Mouse (Mus musculus) intestine, embryonic 15.5 days (tissue): ENCODE measurements around the gene Ccdc162. TPM values are rescaled to one million over a fixed set of nuclear protein-coding genes. Genes with fewer than 3 reads are reported as not detected.
A peak's percentile ranks its signal among the peaks of the same experiment; 100 is the strongest.
"Not testable (repeated sequence)": the region's sequence is repeated elsewhere in the genome, so short reads cannot be mapped to it uniquely, and the experiment has no call there.

ENCODE experiments used
- ATAC-seq: fragments of 200-750 bp; cut with Nextera tagmentation; 2 replicates; pipeline ENCODE4 v1.8.0; 2017; ENCODE audit warnings: moderate TSS enrichment, moderate library complexity
- H3K27ac ChIP-seq: fragments of 300-500 bp; sonication (generic); 2 replicates; pipeline ENCODE4 v1.5.1; 2015; ENCODE audit warnings: mild to moderate bottlenecking, inconsistent platforms
- H3K27me3 ChIP-seq: fragments of 300-500 bp; sonication (generic); replicated peaks from 2 replicates; pipeline ENCODE4 v1.6.1; 2015; ENCODE audit warnings: inconsistent platforms
- H3K36me3 ChIP-seq: fragments of 300-500 bp; sonication (generic); 2 replicates; pipeline ENCODE4 v1.6.1; 2015; ENCODE audit warnings: inconsistent platforms
- H3K4me1 ChIP-seq: fragments of 300-500 bp; sonication (generic); replicated peaks from 2 replicates; pipeline ENCODE4 v1.6.1; 2015; ENCODE audit warnings: inconsistent platforms
- H3K4me2 ChIP-seq: fragments of 300-500 bp; sonication (generic); replicated peaks from 2 replicates; pipeline ENCODE4 v1.6.1; 2015; ENCODE audit warnings: mild to moderate bottlenecking, inconsistent platforms
- H3K4me3 ChIP-seq: fragments of 300-500 bp; sonication (generic); replicated peaks from 2 replicates; pipeline ENCODE4 v1.5.1; 2015; ENCODE audit warnings: inconsistent platforms
- H3K9ac ChIP-seq: fragments of 300-500 bp; sonication (generic); 2 replicates; pipeline ENCODE4 v1.6.1; 2015; ENCODE audit warnings: inconsistent platforms
- H3K9me3 ChIP-seq: fragments of 300-500 bp; sonication (generic); 2 replicates; pipeline ENCODE4 v1.6.1; 2016; ENCODE audit warnings: inconsistent platforms
- WGBS: fragments of 180-500 bp; shearing (Covaris S2); methylation state at CpG from one replicate; pipeline ENCODE4 v1.1.7; 2015; 5-methylcytosine and 5-hydroxymethylcytosine counted together
- polyA plus RNA-seq: library from polyadenylated mRNA; unstranded; fragments of >200 nt; fragmentation: Nextera tagmentation; extraction: Ambion mirVana; gene quantifications from 2 replicates; pipeline ENCODE4 v1.2.1, GENCODE M21; 2015

Gene Ccdc162
- polyA plus RNA-seq, 1 experiment from 2014 or later = 0.93 TPM

GRCm38 (mm10) chr10:41518981-41519618 lies 197.3 kb downstream of the Ccdc162 start, which contains the start of gene Cd164:
Gene Cd164 (plus strand): TSS chr10:41519414.
- H3K9ac ChIP-seq = peak within 1 kb of the TSS; percentile 94
- peak; percentile 95 for ATAC-seq
- WGBS = 0% methylated on average over 68 of the region's 69 CpGs
- H3K9me3 ChIP-seq = no peaks in the 10 kb centered on the region
- H3K4me3 ChIP-seq = peak within 1 kb of the TSS; percentile 96
- peak within 1 kb of the TSS; percentile 73 for H3K4me2 ChIP-seq
- 0 out of 2 replicates have a peak, but pooled peaks cover 7% of the 10 kb centered on the region for H3K4me1 ChIP-seq
- peak within 1 kb of the TSS; percentile 94 for H3K27ac ChIP-seq
- no peaks in the 10 kb centered on the region for H3K27me3 ChIP-seq
- no peaks in the 10 kb centered on the region for H3K36me3 ChIP-seq

GRCm38 (mm10) chr10:41518508-41518980 lies 197.9 kb downstream of the Ccdc162 start:
- peak overlapping the region; percentile 47 for H3K9ac ChIP-seq
- H3K4me2 ChIP-seq = peak overlapping the region; percentile 73
- H3K27ac ChIP-seq = peak overlapping the region; percentile 94
- no peaks in the 10 kb centered on the region for H3K36me3 ChIP-seq
- 0 out of 2 replicates have a peak, but pooled peaks cover 4% of the 10 kb centered on the region for H3K4me1 ChIP-seq
- WGBS = 0% methylated on average over 23 of the region's 23 CpGs
- peak overlapping the region; percentile 96 for H3K4me3 ChIP-seq
- peak; percentile 80 for ATAC-seq
- H3K27me3 ChIP-seq = no peaks in the 10 kb centered on the region
- H3K9me3 ChIP-seq = no peaks in the 10 kb centered on the region

GRCm38 (mm10) chr10:41514921-41515320 lies 201.5 kb downstream of the Ccdc162 start:
- H3K27me3 ChIP-seq = no peaks in the 10 kb centered on the region
- ATAC-seq = no peak

GRCm38 (mm10) chr10:41514301-41514700 lies 202.1 kb downstream of the Ccdc162 start:
- WGBS = 79% methylated on average over 4 of the region's 4 CpGs
- Histone ChIP-seq H3K9me3 (no peaks in the 10 kb centered on the region), H3K9ac (no peak overlapping the region), H3K4me3 (no peak overlapping the region), H3K27me3 (no peaks in the 10 kb centered on the region), H3K27ac (no peak overlapping the region), H3K4me1 (no peaks in the 10 kb centered on the region), H3K36me3 (no peaks in the 10 kb centered on the region), H3K4me2 (no peak overlapping the region)
- no peak for ATAC-seq

More at GRCm38 (mm10) chr10:41514921-41515320, 201.5 kb downstream of the Ccdc162 start:
- no peak overlapping the region for H3K27ac ChIP-seq
- no peak overlapping the region for H3K4me3 ChIP-seq
- no peaks in the 10 kb centered on the region for H3K36me3 ChIP-seq
- H3K4me2 ChIP-seq = no peak overlapping the region
- no peaks in the 10 kb centered on the region for H3K9me3 ChIP-seq
- H3K4me1 ChIP-seq = no peaks in the 10 kb centered on the region
- no peak overlapping the region for H3K9ac ChIP-seq

- no peak overlapping the region for H3K27ac ChIP-seq
- H3K9me3 ChIP-seq = no peaks in the 10 kb centered on the region
- 31% methylated on average over 2 of the region's 2 CpGs for WGBS
- no peaks in the 10 kb centered on the region for H3K27me3 ChIP-seq
- no peak for ATAC-seq
- no peak overlapping the region for H3K9ac ChIP-seq
- H3K4me2 ChIP-seq = no peak overlapping the region
- H3K36me3 ChIP-seq = no peaks in the 10 kb centered on the region
- H3K4me1 ChIP-seq = no peaks in the 10 kb centered on the region
- H3K4me3 ChIP-seq = no peak overlapping the region
Observed at GRCm38 (mm10) chr10:41509160-41509559, 207.3 kb downstream of the Ccdc162 start.

GRCm38 (mm10) chr10:41505446-41505845 lies 211.0 kb downstream of the Ccdc162 start:
- not testable (repeated sequence) for H3K36me3 ChIP-seq, H3K27ac ChIP-seq, H3K9me3 ChIP-seq, H3K27me3 ChIP-seq, H3K4me3 ChIP-seq, H3K4me2 ChIP-seq, H3K9ac ChIP-seq, H3K4me1 ChIP-seq
- WGBS = 5% methylated on average over 3 of the region's 3 CpGs
- ATAC-seq = peak; percentile 80

- no peak overlapping the region for H3K4me2 ChIP-seq
- H3K4me1 ChIP-seq = no peaks in the 10 kb centered on the region
- no peak overlapping the region for H3K4me3 ChIP-seq
- no peak overlapping the region for H3K9ac ChIP-seq
- no peaks in the 10 kb centered on the region for H3K27me3 ChIP-seq
- H3K27ac ChIP-seq = no peak overlapping the region
- ATAC-seq = no peak
- no peaks in the 10 kb centered on the region for H3K36me3 ChIP-seq
- 90% methylated on average over 1 of the region's 1 CpGs for WGBS
- no peaks in the 10 kb centered on the region for H3K9me3 ChIP-seq
Observed at GRCm38 (mm10) chr10:41504996-41505395, 211.4 kb downstream of the Ccdc162 start.

- Histone ChIP-seq H3K27ac (no peak overlapping the region), H3K9ac (no peak overlapping the region), H3K4me1 (no peaks in the 10 kb centered on the region), H3K36me3 (no peaks in the 10 kb centered on the region), H3K9me3 (no peaks in the 10 kb centered on the region), H3K27me3 (no peaks in the 10 kb centered on the region), H3K4me2 (no peak overlapping the region), H3K4me3 (no peak overlapping the region)
- no peak for ATAC-seq
- 71% methylated on average over 4 of the region's 4 CpGs for WGBS
Observed at GRCm38 (mm10) chr10:41500941-41501340, 215.5 kb downstream of the Ccdc162 start.

GRCm38 (mm10) chr10:41491111-41491510 lies 225.3 kb downstream of the Ccdc162 start:
- H3K27ac ChIP-seq = no peak overlapping the region
- H3K27me3 ChIP-seq = no peaks in the 10 kb centered on the region
- H3K36me3 ChIP-seq = peaks cover 15% of the 10 kb centered on the region
- H3K4me2 ChIP-seq = no peak overlapping the region
- H3K4me3 ChIP-seq = no peak overlapping the region
- H3K9ac ChIP-seq = no peak overlapping the region
- no peaks in the 10 kb centered on the region for H3K9me3 ChIP-seq
- 48% methylated on average over 4 of the region's 4 CpGs for WGBS
- no peak for ATAC-seq
- peaks cover 21% of the 10 kb centered on the region for H3K4me1 ChIP-seq

- 1% methylated on average over 29 of the region's 29 CpGs for WGBS
- Histone ChIP-seq H3K4me2 (peak overlapping the region; percentile 97), H3K4me1 (peaks cover 21% of the 10 kb centered on the region), H3K9me3 (no peaks in the 10 kb centered on the region), H3K27me3 (no peaks in the 10 kb centered on the region), H3K27ac (no peak overlapping the region), H3K4me3 (peak overlapping the region; percentile 65), H3K36me3 (peaks cover 20% of the 10 kb centered on the region), H3K9ac (peak overlapping the region; percentile 68)
- no peak for ATAC-seq
Observed at GRCm38 (mm10) chr10:41490518-41490873, 225.9 kb downstream of the Ccdc162 start.

- under 1% methylated on average over 50 of the region's 50 CpGs for WGBS
- Histone ChIP-seq H3K4me2 (peak within 1 kb of the TSS; percentile 97), H3K4me1 (peaks cover 21% of the 10 kb centered on the region), H3K27ac (peak within 1 kb of the TSS; percentile 72), H3K36me3 (peaks cover 24% of the 10 kb centered on the region), H3K4me3 (peak within 1 kb of the TSS; percentile 65), H3K9me3 (no peaks in the 10 kb centered on the region), H3K27me3 (no peaks in the 10 kb centered on the region), H3K9ac (peak within 1 kb of the TSS; percentile 68)
- ATAC-seq = peak; percentile 96
Observed at GRCm38 (mm10) chr10:41489708-41490517, 226.5 kb downstream of the Ccdc162 start, which contains the start of the genes Smpd2 and Ppil6. Gene Smpd2 (minus strand): TSS chr10:41490369. Gene Ppil6 (plus strand): TSS chr10:41490439.

GRCm38 (mm10) chr10:41489294-41489693 lies 227.1 kb downstream of the Ccdc162 start:
- H3K9ac ChIP-seq = peak overlapping the region; percentile 68
- H3K4me3 ChIP-seq = peak overlapping the region; percentile 65
- peaks cover 21% of the 10 kb centered on the region for H3K4me1 ChIP-seq
- H3K27ac ChIP-seq = peak overlapping the region; percentile 72
- peak; percentile 4; the same call in 1 of the 2 replicates for ATAC-seq
- H3K36me3 ChIP-seq = peaks cover 28% of the 10 kb centered on the region
- no peaks in the 10 kb centered on the region for H3K9me3 ChIP-seq
- no peaks in the 10 kb centered on the region for H3K27me3 ChIP-seq
- peak overlapping the region; percentile 97 for H3K4me2 ChIP-seq
- 17% methylated on average over 8 of the region's 8 CpGs for WGBS
